Comparison of ENCODE assay signal across 13 mouse cellular contexts in genomic region chr1:39950590-39950989, GRCm38 (mm10). TPM values are rescaled to one million over a fixed set of nuclear protein-coding genes. Genes with fewer than 3 reads are reported as not detected.
A peak's percentile ranks its signal among the peaks of the same experiment; 100 is the strongest.
DNase-seq lines count a peak whose midpoint lies in the region; ATAC-seq and TF ChIP-seq lines count a peak whose summit lies in the region.
"Had no signal": no experiment of that assay in that cellular context is flagged by ENCODE, and none has a peak within 500 bp of the region (broad histone marks: within the 10 kb centered on the region; RNA-seq: fewer than 3 reads in every experiment).

No protein-coding gene starts in this region.

- H3K4me1 ChIP-seq in heart, adult 2 months (ENCODE audit: control insufficient read depth, insufficient read depth, low read length), result peaks cover 40% of the 10 kb centered on the region
- peaks cover 65% of the 10 kb centered on the region for H3K4me1 ChIP-seq in hindbrain, embryonic 16.5 days (ENCODE audit: control insufficient read depth, insufficient read depth, low read depth, low read length)
- H3K4me1 ChIP-seq in hindbrain, embryonic 11.5 days (replicated peaks; ENCODE audit: control insufficient read depth, insufficient read depth, low read length), result peaks cover 26% of the 10 kb centered on the region
- peaks cover 76% of the 10 kb centered on the region for H3K4me1 ChIP-seq in heart, embryonic 16.5 days (ENCODE audit: control insufficient read depth, insufficient read depth, low read length)
- peaks cover 27% of the 10 kb centered on the region for H3K4me1 ChIP-seq in olfactory bulb, adult 2 months (ENCODE audit: control insufficient read depth, insufficient read depth, low read length)

- peak overlapping the region; percentile 44 for H3K27ac ChIP-seq in heart, adult 2 months
- peak overlapping the region; percentile 5; the same call in 1 of the 2 replicates for H3K27ac ChIP-seq in hindbrain, embryonic 16.5 days (ENCODE audit: low read depth, low read length)
- no peak overlapping the region for H3K27ac ChIP-seq in hindbrain, embryonic 11.5 days (ENCODE audit: low read depth, low read length)
- H3K27ac ChIP-seq in heart, embryonic 16.5 days (ENCODE audit: low read length), result peak overlapping the region; percentile 73
- H3K27ac ChIP-seq in olfactory bulb, adult 2 months (ENCODE audit: insufficient read depth, low read depth, low read length), result peak overlapping the region; percentile 60; the same call in 1 of the 2 replicates

- no peaks in the 10 kb centered on the region for H3K9me3 ChIP-seq in hindbrain, embryonic 16.5 days (ENCODE audit: control insufficient read depth, low read length)
- no peaks in the 10 kb centered on the region for H3K9me3 ChIP-seq in hindbrain, embryonic 11.5 days (ENCODE audit: control insufficient read depth, low read length)
- no peaks in the 10 kb centered on the region for H3K9me3 ChIP-seq in heart, embryonic 16.5 days (replicated peaks; ENCODE audit: control insufficient read depth, low read length)

- WGBS in heart, adult 2 months, result 8% methylated on average over 3 of the region's 3 CpGs
- 48% methylated on average over 3 of the region's 3 CpGs for WGBS in hindbrain, embryonic 16.5 days
- WGBS in hindbrain, embryonic 11.5 days, result 88% methylated on average over 3 of the region's 3 CpGs
- WGBS in heart, embryonic 16.5 days, result 18% methylated on average over 3 of the region's 3 CpGs
- 42% methylated on average over 3 of the region's 3 CpGs for WGBS in olfactory bulb, adult 2 months

- no peak for ATAC-seq in hindbrain, embryonic 16.5 days
- ATAC-seq in hindbrain, embryonic 11.5 days (ENCODE audit: low FRiP score), result no peak
- peak; percentile 58 for ATAC-seq in heart, embryonic 16.5 days (replicated peaks; ENCODE audit: extremely low read depth, insufficient read depth, low FRiP score)
- ATAC-seq: midbrain, embryonic 16.5 days had no signal

- H3K4me2 ChIP-seq in hindbrain, embryonic 16.5 days (ENCODE audit: low read length), result no peak overlapping the region
- H3K4me2 ChIP-seq in hindbrain, embryonic 11.5 days (replicated peaks; ENCODE audit: low read depth, low read length), result no peak overlapping the region
- H3K4me2 ChIP-seq in heart, embryonic 16.5 days (ENCODE audit: low read depth, low read length), result peak overlapping the region; percentile 41

- H3K9ac ChIP-seq in heart, adult 2 months (ENCODE audit: low read depth, low read length), result no peak overlapping the region
- H3K9ac ChIP-seq in hindbrain, embryonic 16.5 days (ENCODE audit: low read depth, low read length), result no peak overlapping the region
- H3K9ac ChIP-seq in hindbrain, embryonic 11.5 days (ENCODE audit: low read depth, low read length), result no peak overlapping the region
- H3K9ac ChIP-seq in heart, embryonic 16.5 days (ENCODE audit: low read length), result no peak overlapping the region

- TF ChIP-seq POLR2A in heart, adult 2 months (IDR thresholded peaks at IDR 0.05; ENCODE audit: insufficient read depth, low read depth, low read length), result no peak
- TF ChIP-seq POLR2A in olfactory bulb, adult 2 months (IDR thresholded peaks at IDR 0.05; ENCODE audit: insufficient read depth, low read depth, low read length), result no peak

- intact Hi-C loops in heart, adult 2 months (cut with DNase I), result no loop called here

- TF ChIP-seq CTCF in heart, adult 2 months (IDR thresholded peaks at IDR 0.05), result no peak
- TF ChIP-seq CTCF in olfactory bulb, adult 2 months (IDR thresholded peaks at IDR 0.05; ENCODE audit: insufficient read depth, low read depth, low read length), result no peak

- peaks cover 15% of the 10 kb centered on the region for H3K79me2 ChIP-seq in heart, adult 2 months (replicated peaks; ENCODE audit: control insufficient read depth, insufficient read depth, low read length)

- H3K27me3 ChIP-seq in heart, adult 2 months (ENCODE audit: control insufficient read depth, insufficient read depth, low read length), result no peaks in the 10 kb centered on the region
- no peaks in the 10 kb centered on the region for H3K27me3 ChIP-seq in hindbrain, embryonic 16.5 days (replicated peaks; ENCODE audit: control insufficient read depth, insufficient read depth, low read length)
- no peaks in the 10 kb centered on the region for H3K27me3 ChIP-seq in hindbrain, embryonic 11.5 days (ENCODE audit: control insufficient read depth, insufficient read depth, low read length)
- no peaks in the 10 kb centered on the region for H3K27me3 ChIP-seq in heart, embryonic 16.5 days (ENCODE audit: control insufficient read depth, insufficient read depth, low read length)

- H3K36me3 ChIP-seq in heart, adult 2 months (ENCODE audit: control insufficient read depth, insufficient read depth, low read length), result peaks cover 24% of the 10 kb centered on the region
- no peaks in the 10 kb centered on the region for H3K36me3 ChIP-seq in hindbrain, embryonic 16.5 days (ENCODE audit: control insufficient read depth, insufficient read depth, low read length)
- no peaks in the 10 kb centered on the region for H3K36me3 ChIP-seq in hindbrain, embryonic 11.5 days (ENCODE audit: control insufficient read depth, insufficient read depth, low read length)
- H3K36me3 ChIP-seq in heart, embryonic 16.5 days (ENCODE audit: control insufficient read depth, insufficient read depth), result no peaks in the 10 kb centered on the region

- no peak for DNase-seq in heart, adult 2 months
- no peak for DNase-seq in heart, adult 8-10 months (ENCODE audit: low spot score)
- DNase-seq in hindbrain, embryonic 11.5 days (ENCODE audit: low spot score), result no peak
- DNase-seq in urinary bladder, adult 18-20 months (ENCODE audit: low spot score in 2 of 2), result no peak
- DNase-seq: adrenal gland, adult 2 months; cerebellum, adult 2 months; cerebellum, postnatal 36 days; kidney, adult 2 months; right cerebral cortex, postnatal 4 days had no signal

- TF ChIP-seq EP300 in heart, adult 2 months (IDR thresholded peaks at IDR 0.05; ENCODE audit: insufficient read depth, low read depth, low read length), result no peak

- H3K4me3 ChIP-seq in heart, adult 2 months, result no peak overlapping the region
- no peak overlapping the region for H3K4me3 ChIP-seq in hindbrain, embryonic 16.5 days (ENCODE audit: low read length)
- no peak overlapping the region for H3K4me3 ChIP-seq in hindbrain, embryonic 11.5 days (ENCODE audit: low read depth, low read length)
- no peak overlapping the region for H3K4me3 ChIP-seq in heart, embryonic 16.5 days (ENCODE audit: low read length)
- H3K4me3 ChIP-seq in olfactory bulb, adult 2 months (ENCODE audit: insufficient read depth, low read depth, low read length), result no peak overlapping the region

RNA-seq across cellular contexts. Expression of gene Map4k4, which starts 49.9 kb away (rescaled TPM):
- total RNA-seq in heart, adult 2 months (2021), result 100 to 1,000 TPM; 129 to 134 TPM
- 85.2 and 133 TPM in 2 replicates for polyA plus RNA-seq in heart, adult 2 months (2012; rRNA removed)
- total RNA-seq in heart, adult 8-10 months (2022), result 100 to 1,000 TPM in 3 of 4 experiments, 10 to 100 TPM in 1; 98.5 to 135 (median 109) TPM
- 21.7 and 22.1 TPM in 2 replicates for polyA plus RNA-seq in hindbrain, embryonic 16.5 days (2015; fragmentation: Nextera tagmentation; extraction: Ambion mirVana)
- polyA plus RNA-seq in hindbrain, embryonic 11.5 days (2014; fragmentation: Nextera tagmentation; extraction: Ambion mirVana), result 42.3 and 68.2 TPM in 2 replicates
- 14.7 and 23.8 TPM in 2 replicates for polyA plus RNA-seq in heart, embryonic 16.5 days (2015; fragmentation: Nextera tagmentation; extraction: Ambion mirVana)
- 300 and 913 TPM in 2 replicates for polyA plus RNA-seq in olfactory bulb, adult 2 months (2012; ENCODE audit: insufficient read depth, insufficient read length, low replicate concordance, missing spikeins)
